Mouse (Mus musculus): Measurements from ENCODE around the gene Kbtbd7.
"Not testable (repeated sequence)": the region's sequence is repeated elsewhere in the genome, so short reads cannot be mapped to it uniquely, and the experiment has no call there.

Kbtbd7 gene

GRCm38 (mm10) chr14:79451681-79452590 lies 25.6 kb downstream of the Kbtbd7 start, which contains the start of gene Kbtbd6:
Kbtbd6 (plus strand) TSS chr14:79451835.
- DNase-seq (ENCODE audit: low read depth), result not testable (repeated sequence)

DNA sequence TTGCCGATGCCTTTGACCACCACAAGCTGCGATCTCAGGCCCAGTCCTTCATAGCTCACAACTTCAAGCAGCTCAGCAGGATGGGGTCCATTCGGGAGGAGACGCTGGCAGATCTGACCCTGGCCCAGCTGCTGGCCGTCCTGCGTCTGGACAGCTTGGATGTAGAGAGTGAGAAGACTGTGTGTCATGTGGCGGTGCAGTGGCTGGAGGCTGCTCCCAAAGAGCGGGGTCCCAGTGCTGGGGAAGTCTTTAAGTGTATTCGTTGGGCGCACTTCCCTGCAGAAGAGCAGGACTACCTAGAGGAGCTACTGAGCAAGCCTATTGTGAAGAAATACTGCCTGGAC lies 26.3 kb downstream of the Kbtbd7 start:
- DNase-seq (ENCODE audit: low read depth), result not testable (repeated sequence)

GRCm38 (mm10) chr14:79460401-79460800 lies 34.1 kb downstream of the Kbtbd7 start:
- DNase-seq (ENCODE audit: low read depth), result no peak

GRCm38 (mm10) chr14:79460988-79461387 lies 34.7 kb downstream of the Kbtbd7 start:
- no peak for DNase-seq (ENCODE audit: low read depth)

DNA sequence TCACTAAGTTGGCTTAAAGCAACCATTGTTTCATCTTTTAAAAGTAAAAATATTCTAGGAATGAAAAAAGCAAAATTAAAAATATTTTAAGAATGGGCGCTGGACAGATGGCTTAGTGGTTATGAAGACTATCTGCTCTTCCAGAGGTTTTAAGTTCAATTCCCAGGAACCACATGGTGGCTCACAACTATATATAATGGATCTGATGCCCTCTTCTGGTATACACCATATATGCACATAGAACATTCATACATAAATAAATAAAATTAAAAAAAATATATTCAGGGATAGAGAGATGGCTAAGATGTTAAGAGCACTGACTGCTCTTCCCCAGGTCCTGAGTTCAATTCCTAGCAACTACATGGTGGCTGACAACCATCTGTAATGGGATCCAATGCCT lies 39.3 kb downstream of the Kbtbd7 start:
- DNase-seq (ENCODE audit: low read depth), result peak; percentile 67

- DNase-seq (ENCODE audit: low read depth), result peak; percentile 65
Measured at GRCm38 (mm10) chr14:79467621-79468020, 41.3 kb downstream of the Kbtbd7 start.

- no peak for DNase-seq (ENCODE audit: low read depth)
Measured at GRCm38 (mm10) chr14:79473384-79473783, 47.1 kb downstream of the Kbtbd7 start.
